Mouse (Mus musculus) naive thymus-derived CD4-positive, alpha-beta T cell, adult 2 months (primary cell): ENCODE results near the gene Spns3.

Experiments
- DNase-seq: peaks from one replicate; pipeline ENCODE4 v3.0.0-alpha.2; 2011; ENCODE audit warnings: low read depth

The Spns3 gene

GRCm38 (mm10) chr11:72447475-72447874, 102.8 kb downstream of the Spns3 start:
- no peak for DNase-seq

GRCm38 (mm10) chr11:72446311-72447105, 103.8 kb downstream of the Spns3 start:
- DNase-seq: peak; percentile 76
